Comparison of ENCODE assay signal across 22 mouse cellular contexts in genomic region chr7:137066211-137066610, GRCm38 (mm10).
"Had no signal": no experiment of that assay in that cellular context is flagged by ENCODE, and none has a peak within 500 bp of the region (broad histone marks: within the 10 kb centered on the region; RNA-seq: fewer than 3 reads in every experiment).

No protein-coding gene starts in this region.

- H3K4me3 ChIP-seq: gastrocnemius, adult 2 months; heart, embryonic 10.5 days; heart, embryonic 12.5 days; hindbrain, embryonic 10.5 days; hindbrain, embryonic 12.5 days; intestine, embryonic 15.5 days; layer of hippocampus, adult 2 months; limb, embryonic 13.5 days; limb, embryonic 15.5 days; liver, embryonic 12.5 days had no signal

- DNase-seq: gastrocnemius, adult 2 months; gastrocnemius, postnatal 10 days; gastrocnemius, postnatal 25 days; heart, adult 18-20 months; heart, postnatal 10 days; heart, postnatal 4 days; kidney, adult 18-20 months; kidney, adult 8-10 months; kidney, postnatal 10 days; kidney, postnatal 25 days; kidney, postnatal 4 days had no signal

- H3K27ac ChIP-seq: gastrocnemius, adult 2 months; heart, embryonic 10.5 days; hindbrain, embryonic 10.5 days; hindbrain, embryonic 12.5 days; hindbrain, embryonic 14.5 days; intestine, embryonic 15.5 days; layer of hippocampus, adult 2 months; limb, embryonic 13.5 days; limb, embryonic 15.5 days; liver, embryonic 12.5 days; liver, embryonic 14.5 days had no signal
